Mouse (Mus musculus) left cerebral cortex, adult 9 months (tissue): ENCODE data around the gene Arhgap29.

ENCODE experiments used
- DNase-seq, 2 experiments: peaks; one replicate each; pipeline ENCODE4 v3.0.0; 2022; ENCODE audit warnings: low spot score in 2 of 2

Gene Arhgap29

GRCm38 (mm10) chr3:122064556-122065410 is 112.4 kb downstream of the Arhgap29 start:
- DNase-seq: no peak
